Mouse (Mus musculus): ENCODE measurements at regions not wholly inside any gene's neighbourhood (a gene's known extent, or its start where the extent isn't known, plus 50 kb on each side); places are given as distances from the start of the nearest gene placed in this dataset.

DNA sequence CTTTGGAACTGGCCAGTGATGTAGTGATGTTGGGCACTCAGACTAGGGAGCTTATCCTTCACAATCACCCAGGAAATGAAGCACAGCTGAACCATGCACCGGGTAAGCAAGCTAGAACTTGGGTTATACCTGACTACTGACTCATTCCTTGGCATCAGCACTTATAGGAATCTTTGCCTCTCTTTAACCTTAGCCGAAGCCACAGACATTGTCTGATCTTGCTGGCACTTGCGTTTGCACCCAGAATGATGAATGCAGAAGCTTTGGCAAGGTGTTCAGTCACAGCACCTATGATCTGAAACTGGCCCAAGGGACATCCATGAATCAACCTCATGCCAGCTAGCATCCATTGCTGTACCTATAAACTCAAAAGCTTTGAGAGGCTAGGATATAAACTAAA lies 529.0 kb upstream of the Sox9 start:
- no peak for DNase-seq

DNA sequence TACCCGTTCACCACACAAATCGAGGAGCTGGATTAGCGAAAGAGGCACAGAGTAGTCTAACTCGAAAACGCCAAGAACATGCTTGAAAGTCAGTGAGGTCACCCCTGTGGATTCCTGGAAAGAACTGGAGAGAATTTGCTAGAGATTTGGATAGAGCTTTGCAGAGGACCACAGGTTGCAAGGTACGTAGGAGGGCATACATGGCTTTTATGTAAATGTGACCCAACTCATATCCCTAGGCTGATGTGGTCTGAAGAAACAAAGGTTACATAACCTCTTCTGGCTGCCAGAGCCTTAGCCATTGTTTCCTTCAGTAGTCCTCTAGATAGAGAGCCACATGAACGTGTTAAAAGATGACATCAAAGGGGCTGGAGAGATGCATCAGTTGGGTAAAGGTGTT lies 525.7 kb upstream of the Sox9 start:
- DNase-seq: no peak

DNA sequence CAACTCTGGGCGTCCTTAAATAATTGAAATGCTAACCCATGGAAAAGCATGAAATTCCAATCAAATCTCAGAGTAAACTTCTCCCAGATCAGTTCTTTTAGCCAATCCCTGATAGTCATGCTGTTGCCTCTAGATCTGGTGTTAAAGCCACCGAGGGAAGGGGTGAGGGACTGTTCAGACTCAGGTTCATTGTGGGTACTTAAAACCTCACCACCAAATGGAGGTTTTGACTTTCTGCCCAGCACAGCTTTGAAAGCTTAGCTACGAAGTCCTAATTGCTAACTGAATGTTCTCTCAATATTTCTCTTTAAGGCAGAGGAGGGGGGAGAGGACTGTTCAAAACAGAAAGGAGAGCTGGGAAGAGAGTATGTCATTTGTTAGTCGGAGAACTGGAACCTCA lies 517.9 kb upstream of the Sox9 start:
- no peak for DNase-seq

DNA sequence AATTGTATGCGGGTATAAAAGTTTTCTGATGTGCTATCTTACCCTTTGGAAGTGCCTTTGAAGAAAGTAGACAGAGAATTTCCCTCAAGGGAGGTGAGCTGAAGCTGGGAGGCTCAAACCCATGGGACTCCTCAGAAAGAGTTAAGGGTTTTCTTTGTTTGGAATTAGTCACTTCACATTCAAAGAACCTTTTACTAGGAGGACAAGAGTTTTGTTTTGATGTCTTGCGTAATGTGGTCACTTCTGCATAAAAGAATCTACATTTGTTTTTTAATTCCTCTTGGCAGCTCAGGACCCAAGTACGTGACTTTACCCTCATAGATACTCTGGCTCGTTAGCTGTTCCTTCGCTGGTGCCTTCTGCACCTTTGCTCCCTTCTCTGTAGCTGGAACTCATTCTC lies 511.1 kb upstream of the Sox9 start:
- no peak for DNase-seq

DNA sequence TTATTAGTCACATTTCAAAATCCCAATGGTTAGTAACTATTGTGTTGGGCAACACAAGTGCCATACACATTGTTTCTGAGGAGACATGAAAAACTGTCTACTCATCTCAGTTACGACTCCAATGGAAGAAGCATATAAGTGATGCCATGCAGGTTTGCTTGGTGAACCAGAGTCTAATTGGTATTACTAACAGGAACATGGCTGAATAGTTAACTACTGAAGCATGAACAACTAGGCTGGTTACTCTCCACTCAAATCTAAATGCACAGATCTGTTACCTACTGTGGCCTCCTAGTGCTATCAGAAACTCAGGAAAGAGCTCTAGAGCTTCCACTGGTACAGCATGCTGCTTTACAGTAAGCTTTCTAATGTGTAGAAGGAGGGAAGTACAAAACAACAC lies 503.5 kb upstream of the Sox9 start:
- DNase-seq: no peak

DNA sequence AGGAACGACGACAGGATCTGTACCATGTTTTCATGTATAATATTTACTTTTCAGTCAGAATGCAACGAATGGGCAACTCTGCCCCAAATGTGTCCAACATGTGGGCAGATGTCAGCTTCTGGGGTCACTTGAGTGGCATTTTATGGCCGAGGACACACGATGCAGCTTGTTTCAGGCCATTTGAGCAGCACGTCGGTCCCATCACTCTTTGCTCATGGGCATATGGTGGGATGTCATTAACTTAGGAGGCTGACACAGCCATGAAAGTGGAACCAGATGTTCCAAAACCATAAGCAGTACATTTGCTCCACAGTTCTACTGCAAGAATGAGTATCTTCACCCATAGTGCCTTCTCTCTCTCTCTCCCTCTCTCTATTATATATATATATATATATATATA lies 499.1 kb upstream of the Sox9 start:
- no peak for DNase-seq

DNA sequence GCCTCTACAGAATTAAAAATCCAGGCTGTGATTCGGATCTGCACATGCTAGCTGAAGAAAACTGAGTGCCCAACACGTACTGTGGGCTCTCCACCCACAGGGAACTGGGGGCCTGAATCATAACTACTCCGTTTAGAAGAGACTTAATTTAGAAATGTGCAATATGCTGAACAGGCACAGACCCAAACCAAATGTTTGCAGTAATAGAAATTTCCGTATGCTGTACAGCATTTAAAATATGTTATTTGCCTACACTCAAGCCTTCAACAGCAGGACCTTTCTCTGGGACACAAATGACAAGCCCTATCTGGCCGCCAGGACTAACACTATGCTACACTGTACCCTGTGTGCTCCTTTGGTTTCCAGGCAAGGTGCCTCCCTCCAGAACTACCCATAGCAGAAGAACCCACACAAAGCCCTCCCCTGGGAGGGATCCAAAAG lies 483.1 kb upstream of the Sox9 start:
- DNase-seq: no peak

DNA sequence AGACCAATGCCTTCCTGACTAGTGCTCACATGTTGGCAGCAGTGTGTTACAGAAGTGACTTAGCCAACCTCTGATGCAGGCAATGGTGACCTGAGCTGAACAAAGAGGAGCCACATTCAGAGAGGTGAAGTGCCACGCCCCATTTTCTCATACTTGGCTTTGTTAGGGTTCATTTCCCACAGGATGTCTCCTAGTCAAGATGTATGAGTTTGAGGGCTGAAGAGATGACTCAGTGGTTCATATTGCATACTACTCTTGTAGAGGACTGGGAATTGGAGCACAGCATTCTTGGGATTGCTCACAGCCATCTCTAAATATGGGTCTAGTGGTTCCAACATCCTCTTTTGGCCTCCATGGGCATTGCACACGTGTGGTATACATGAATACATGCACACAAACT lies 478.9 kb upstream of the Sox9 start:
- no peak for DNase-seq

DNA sequence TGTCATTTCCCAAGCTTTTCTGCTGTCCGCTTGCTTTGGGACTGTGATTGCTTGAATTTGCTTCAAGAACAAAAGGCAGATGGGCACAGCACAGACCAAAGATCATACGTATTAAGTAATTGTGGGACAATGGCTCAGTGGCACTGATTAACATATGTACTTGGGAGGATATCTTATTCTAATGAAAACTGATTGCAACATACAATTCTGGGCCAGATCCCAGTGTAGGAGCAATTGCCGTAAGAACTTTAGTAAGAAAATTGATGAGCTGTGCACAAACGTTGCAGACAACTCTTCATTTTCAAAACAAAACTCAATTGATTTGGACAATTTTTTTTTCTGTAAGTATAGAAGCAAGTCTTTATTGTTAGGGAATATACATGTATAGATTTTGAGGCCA lies 456.2 kb upstream of the Sox9 start:
- DNase-seq: no peak

DNA sequence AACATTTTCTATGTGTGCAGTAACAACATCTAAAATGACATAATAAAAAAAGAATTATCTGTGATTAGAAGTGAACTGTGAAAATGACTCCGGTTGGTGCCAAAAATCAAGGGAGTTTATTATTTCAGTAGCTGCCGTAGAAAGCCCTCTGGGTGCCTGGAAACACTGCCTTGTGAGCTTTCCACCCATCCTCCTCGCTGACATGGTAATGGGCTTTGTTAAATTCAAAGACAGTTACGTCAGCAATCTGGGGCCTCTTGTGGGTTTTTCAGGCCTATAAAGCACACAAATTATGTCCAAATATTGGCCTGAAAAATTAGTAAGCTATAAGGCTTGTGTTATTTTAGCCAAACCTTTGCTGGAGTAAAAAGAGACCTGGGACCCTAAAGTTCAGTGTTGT lies 454.4 kb upstream of the Sox9 start:
- DNase-seq: no peak

DNA sequence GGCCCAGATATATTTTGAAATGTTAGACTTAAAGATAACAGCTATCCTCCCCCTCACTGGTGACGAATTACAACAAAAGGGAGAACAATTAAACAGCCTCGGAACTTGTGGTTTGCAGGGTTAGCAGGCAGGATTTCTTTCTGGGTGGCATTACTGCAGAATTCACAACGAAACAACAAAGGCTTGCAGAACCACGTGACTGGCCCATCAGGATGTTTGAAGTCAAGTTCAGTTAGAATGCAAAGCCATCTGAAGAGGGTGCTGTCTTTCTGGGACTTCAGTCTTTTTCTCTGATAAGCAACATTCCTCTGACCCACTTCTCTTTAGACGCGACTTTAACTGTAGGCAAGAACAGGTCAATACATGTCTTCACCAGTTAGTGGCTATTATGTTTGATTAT lies 436.9 kb upstream of the Sox9 start:
- DNase-seq: no peak

DNA sequence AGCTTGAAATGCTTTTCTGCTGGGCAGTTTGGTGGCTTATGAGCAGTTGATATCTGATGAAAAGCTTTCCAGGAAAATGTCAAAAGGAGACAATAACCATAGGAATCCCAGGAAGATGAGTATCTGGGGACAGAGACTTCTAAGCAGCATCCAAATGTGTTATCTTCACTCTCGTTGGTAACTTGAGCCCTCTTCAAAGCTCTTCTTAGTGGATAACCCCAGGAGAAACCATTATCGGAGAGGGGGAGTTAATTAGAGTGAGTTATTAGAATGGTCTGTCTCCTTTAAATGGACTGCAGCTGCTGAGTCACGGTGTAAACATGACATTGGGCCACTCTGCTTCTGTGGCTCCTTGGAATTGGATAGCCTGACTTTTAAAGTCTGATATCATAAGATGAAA lies 436.4 kb upstream of the Sox9 start:
- DNase-seq: no peak

DNA sequence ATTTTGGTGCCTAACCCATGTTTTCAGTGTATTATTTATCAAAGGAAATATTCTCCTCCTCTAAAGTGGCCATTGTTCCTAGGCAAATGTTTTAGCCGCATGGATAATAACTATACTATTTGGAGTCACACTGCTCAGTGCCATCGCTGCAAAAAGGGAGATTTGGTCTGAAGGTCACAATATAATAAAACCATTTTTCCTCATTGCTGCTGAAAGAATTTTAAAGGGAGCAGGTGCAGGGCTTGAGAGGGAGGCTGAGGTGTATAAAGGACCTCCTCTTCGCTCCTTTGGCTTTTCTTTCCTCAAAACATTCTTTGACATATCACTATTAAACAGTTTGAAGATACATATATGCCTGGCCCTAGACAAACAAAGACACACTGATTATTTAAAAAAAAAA lies 435.9 kb upstream of the Sox9 start:
- DNase-seq: no peak

DNA sequence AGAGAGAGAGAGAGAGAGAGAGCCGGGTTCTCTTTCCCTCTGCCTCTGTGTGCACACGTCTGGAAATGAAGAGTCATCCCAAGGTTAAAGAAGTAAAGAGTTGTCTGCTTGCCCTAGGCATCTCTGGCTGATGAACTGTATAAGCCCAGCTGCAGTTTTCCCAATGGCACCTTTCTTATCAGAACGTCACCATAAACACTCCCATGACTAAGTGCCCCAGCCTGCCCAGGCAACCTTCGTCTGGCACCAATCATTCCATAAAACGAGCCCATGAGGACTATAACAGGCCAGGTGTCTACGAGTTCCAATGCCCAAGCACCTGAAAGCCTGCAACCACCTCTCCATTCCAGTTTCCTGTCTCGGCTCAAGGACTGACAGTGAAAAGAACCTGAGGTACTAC lies 435.5 kb upstream of the Sox9 start:
- no peak for DNase-seq

DNA sequence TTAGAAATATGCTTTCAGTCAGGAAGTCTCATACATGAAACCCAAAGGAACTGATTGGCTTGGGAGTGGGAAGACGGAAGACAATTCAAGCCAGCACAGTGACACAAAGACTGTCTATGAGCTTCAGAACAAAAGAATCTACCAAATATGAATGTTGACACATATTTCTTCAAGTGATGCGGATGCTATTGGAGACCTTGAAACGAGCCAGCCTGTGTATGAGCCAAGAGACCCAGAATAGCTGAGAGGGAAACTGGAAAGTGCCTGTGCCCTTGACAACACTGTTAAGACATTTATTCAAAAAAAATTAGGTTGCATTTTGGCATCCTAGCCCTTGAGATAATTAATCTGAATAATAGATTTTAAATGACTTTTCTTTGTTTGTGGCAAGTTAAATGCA lies 426.7 kb upstream of the Sox9 start:
- no peak for DNase-seq

DNA sequence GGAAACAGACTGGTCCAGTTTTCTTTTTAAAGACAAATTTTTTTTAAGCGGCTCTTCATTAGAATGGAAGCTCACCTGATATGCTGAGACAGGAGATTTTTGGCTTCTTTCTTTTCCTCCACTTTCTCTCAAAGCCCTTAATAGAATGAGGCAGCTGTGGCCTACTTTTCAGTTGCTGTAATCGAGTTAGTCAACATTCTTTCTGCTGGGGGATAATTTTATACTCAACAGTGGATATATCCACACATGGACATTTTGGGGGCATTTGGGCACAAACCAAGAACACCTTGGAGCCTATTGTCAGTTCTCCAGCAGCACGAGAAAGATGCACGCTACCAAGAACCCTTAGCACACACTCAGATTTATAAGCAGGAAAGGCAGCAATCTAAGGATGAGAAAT lies 415.3 kb upstream of the Sox9 start:
- no peak for DNase-seq

DNA sequence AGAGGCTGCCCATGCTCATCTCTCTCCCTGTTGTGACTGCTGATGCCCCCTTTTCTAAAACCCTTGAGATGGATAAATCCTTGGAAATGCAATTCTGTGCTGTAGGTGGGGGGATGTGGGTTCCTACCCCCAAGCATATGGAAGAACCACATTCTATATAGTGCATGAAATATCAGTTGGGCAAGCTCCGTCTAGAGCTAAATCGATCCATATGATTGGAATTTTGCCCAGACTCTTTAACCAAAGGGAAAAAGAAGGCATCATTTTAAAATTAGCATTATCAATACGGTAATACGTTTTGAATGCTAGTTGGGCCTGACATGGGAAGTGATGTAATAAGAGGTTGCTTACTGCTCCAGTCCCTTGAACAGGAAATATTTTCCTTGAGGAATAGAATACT lies 411.1 kb upstream of the Sox9 start:
- no peak for DNase-seq

DNA sequence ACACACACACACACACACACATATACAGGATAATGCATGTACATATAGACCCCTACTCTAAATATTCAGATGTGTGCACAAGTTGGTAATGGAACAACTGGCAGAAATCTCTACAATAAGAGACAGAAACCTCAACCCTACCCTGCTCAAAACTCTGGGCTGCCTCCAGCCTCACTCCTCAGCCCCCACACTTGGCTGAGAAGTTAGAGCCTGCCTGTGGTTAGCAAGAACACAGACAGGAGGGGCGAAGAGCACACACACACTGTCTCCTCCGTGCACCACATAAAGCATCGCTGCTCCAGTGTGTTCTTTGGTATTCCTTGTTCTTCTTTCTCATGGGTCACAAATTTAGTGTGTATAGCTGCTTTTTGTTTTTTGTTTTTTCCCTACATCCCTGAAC lies 382.0 kb upstream of the Sox9 start:
- DNase-seq: no peak

DNA sequence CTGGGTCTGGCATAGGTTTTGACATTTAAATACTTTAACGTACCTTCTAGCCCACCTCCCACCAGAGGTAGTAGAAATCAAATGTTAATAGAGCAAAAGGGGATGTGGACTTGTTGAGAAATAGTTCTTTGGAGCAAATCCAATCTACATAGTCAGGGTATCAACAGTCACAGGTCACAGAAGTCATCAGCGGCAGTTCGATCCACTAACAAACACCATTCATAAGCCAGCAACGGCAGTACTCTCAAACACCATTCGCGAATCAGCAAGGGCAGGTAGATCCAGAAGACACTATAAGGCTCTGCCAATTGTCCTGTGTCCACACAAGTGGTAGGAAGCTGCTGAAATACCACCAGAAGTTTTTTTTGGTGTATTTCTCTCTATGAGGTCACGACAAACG lies 374.3 kb upstream of the Sox9 start:
- DNase-seq: no peak

DNA sequence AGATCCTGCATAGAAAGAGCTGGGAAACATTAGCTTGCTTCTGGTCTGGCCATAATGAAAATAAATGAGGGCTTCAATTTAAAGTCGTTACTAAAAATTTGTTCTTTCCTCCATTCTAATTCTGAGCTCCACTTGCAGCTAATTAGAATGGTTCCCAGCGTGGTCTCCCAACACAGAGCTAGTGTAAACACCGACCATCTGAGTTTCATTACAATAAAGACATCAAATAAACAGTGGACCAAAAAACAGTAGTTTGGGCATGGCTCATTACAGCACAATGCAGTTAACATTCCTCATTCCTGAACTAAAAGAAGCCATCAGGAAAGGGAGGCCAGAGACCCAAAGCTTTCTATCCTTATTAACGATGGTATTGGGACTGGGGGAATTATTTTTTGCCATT lies 369.6 kb upstream of the Sox9 start:
- no peak for DNase-seq

DNA sequence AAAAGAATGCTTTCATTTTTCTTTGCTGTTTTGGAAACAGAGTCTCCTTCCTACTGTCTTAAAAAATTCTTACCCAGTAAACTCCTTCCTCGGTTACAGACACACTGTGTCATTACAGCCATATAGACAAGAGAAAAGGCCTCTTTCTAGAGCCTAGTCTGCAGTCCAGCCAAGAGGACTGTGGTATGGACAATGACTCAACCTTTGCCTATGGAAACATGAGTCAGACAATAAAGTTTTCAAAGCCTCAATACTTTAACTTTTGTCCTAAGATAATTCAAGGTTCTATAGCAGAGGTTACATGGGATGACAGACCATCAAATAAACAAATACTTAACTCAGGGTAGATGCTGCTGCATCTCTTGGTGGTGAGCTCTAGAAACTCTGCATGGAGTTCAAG lies 339.4 kb upstream of the Sox9 start:
- no peak for DNase-seq

DNA sequence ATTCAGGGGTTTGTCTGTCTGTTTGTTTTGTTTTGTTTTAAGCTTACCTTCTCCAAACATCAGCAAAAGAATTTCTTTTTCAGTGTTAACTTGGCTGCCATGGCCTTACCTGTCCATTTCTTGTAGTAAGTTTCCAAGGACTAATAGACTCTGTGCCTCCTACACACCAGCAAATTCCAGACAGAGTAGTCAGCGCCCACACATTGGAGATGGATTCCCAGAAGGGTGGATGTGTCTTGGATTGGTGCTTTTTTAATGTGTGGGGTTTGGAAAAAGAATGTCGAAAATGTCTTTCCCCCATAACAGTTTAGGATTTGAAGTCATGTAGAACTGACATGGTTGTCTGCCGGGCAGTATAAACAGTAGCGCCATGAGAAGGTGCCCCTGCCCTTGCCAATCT lies 338.1 kb upstream of the Sox9 start:
- DNase-seq: no peak

DNA sequence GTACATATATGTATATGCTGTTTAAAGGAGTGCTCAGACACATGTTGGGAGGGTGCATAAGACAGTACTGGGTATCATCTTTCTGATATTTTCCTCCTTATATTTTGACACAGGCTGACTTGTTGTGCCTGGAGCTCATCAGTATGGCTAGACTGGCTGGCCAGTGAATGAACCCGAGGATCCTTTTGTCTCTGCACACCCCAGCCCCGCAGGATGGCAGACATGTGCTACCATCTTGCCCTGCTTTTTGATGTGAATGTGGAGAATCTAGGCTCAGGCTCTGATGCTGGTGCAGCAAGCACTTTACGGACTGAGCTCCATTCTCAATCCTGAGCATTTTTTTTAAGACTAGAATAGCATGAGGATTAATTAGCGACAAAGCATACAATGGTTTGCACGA lies 332.4 kb upstream of the Sox9 start:
- no peak for DNase-seq

DNA sequence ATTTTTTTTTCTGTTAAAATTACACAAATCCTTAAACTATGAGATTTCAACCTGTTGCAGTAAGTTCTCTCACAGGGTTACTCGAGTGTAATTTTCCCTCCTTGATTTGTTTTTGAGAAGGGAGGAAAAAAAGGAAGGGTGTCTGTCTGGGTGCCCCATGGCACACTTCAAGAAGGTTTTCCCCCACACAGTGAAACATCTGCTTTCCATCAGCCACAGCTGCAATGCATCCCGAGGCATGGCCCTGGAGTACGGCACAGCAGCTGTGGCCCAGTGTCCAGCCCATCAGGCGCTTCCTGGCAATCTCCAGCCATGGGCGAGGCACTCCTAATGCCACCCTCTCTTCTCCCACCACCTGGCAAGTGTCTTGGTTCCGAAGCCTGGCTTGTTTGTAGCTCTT lies 331.8 kb upstream of the Sox9 start:
- DNase-seq: no peak

DNA sequence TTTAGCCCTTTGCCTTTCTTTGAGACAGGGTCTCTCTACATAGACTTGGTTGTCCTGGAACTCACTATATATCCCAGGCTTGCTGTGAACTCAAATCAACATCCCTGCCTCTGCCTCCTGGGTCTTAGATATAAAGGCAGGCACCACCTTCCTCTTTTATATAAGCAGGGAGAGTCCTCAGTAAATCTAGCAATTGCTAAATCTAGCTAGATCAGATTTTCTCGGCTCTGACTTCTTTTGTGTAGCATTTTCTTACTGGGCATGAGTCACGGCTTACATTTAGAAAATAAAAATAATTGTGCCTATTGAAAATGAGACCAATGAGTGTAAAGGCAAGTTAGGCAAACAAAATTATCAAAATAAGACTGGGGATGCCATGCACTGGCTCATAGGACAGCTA lies 323.9 kb upstream of the Sox9 start:
- no peak for DNase-seq

DNA sequence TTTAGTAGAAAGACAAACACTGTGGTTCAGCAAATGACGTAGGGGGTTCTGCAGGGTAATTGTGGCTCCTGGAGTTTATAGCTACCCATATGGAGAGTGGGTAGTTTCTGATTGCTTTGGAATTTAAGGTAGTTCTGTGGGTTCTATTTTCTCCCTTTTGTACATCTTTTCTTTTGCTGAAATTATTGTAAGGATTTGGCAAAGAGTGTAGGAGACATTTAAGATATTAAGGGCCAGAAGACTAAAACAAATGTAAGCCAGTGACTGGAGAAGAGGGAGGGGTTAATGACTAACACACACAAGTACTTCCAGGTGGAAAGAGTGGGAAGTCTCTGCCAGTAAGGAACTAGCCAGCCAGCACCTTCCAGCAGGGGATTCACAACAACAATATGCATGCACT lies 318.9 kb upstream of the Sox9 start:
- DNase-seq: no peak

DNA sequence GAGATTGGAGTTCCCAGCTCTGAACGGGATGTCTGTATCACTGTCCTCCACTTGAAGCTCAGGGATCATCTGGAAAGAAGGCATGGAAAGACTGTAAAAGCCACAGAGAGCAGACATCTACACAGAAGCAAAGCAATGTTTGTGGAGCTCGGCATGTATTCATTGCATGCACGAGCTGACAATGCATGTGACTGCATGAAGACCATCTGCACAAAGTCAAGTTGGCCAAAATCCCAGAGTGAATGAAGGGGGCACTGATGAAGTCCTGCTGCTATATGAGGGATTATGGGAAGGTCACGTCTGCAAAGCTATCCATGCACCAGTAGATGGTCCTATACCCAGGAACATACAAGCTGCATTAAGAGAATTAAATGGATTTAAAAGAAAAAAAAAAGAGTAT lies 317.6 kb upstream of the Sox9 start:
- no peak for DNase-seq

Measured in cerebellum, postnatal 36 days (tissue).